Mouse (Mus musculus) ES-CJ7 (cell line): ENCODE measurements around the gene Clmp.

Experiments
- DNase-seq: peaks from one replicate; pipeline ENCODE4 v3.0.0; 2011; ENCODE audit warnings: low read depth, low spot score

Gene Clmp

DNA sequence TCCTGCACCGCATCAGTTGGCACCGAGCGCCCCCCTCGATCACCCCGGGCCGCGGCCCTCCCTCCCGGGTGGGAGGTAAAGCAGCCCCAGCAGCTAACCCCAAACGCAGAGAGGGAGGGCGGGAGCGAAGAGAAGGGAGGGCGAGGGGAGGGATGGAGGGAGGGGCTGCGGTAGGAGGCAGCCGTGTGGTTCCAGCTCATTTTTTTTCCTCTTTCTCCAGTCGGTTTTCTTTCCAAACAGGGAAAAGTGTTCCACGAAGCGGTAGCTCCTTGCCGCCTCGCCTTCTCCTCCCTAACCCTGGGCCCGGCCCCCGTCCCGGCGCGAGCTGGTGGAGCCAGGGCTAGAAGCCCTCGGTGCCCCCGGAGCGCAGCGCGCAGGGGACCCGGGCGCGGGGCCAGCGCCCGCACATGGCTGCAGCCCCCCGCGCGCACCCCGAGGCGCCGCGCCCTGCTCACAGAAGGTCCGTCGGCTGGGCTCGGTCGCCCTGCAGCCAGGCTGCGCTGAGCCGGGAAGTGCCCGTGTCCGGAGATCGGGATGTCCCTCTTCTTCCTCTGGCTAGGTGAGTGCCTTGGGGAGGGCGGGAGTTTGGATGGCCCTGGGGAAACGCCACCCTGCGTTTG lies at the start of gene Clmp:
Gene Clmp (plus strand): TSS at position 162 of the 620 bp plus-strand sequence.
- DNase-seq = peak; percentile 27

DNA sequence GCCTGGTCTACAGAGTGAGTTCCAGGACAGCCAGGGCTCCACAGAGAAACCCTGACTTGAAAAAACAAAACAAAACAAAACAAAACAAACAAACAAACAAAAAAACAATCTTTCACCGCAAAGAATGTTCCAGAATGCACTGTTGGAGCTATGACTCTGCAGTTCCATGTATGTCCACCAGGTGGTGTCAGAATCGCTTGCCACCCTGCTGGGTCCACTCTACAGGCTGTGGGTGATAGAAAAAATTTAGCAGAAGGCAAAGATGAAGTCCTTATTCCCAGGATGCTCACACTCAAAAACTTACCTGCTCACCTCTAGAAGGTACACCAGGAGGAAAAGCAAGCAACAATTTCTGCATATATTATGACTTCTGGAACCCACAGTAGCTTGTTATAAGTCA lies 49.7 kb upstream of the Clmp start:
- DNase-seq = no peak

DNA sequence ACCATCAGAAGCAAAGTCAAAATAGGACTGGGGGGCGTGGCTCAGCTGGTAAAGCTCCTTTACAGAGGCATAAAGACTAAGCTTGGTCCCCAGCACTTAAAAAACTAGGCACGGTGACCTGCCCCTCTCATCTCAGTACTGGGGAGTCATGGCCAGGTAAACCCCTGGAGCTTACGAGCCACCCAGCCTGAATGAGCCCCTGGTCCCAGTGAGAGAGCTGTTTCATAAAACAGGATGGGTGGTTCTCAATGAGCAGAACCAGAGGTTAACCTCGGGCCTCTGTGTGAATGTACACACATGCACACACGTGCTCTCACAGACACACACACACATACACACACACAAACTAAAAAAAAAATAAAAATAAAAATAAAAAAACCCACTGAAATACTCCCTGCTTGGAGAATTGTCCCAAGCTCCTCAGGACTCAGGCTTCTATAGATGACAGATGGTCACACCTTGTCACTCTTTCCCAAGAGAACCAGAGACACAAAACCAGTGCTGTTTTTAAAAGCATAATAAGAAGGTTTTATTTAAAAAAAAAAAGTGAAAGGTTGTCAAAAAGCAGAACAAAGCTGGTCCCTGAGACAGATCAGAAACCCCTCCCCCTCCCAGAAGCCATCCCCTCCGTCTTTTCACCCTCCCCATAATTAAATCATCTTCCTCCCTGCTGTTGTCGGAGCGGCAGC lies 47.9 kb upstream of the Clmp start:
- DNase-seq = no peak

DNA sequence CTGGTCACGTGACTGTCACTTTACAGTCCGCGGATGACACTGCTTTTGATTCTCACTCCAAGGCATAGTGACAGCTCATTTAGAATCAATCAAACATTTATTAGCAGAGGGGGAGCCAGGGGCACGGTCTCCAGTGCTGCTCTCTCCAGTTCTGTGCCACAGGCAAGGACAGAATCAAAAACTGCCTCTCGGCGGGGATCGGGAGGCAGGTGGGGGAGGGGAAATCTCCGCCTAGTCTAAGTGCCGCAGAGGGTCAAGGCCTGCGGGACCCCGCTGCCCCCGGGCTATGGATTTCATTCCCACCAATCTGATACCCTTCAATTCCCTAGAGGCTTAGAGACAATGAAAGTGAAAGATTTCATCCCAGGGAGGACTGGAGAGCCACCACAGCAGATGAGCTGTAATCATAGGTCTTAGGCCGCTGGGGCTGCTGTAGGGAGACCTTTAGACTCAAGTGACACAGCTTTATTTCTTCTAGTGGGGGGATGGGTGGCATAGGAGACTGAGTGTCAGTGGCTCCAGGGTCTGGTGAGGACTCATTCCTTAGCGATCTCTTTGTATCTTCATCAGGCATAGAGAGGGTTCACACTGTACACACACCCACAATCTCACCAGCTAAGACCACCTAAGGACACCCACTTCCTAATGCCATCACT lies 47.2 kb upstream of the Clmp start:
- no peak for DNase-seq

DNA sequence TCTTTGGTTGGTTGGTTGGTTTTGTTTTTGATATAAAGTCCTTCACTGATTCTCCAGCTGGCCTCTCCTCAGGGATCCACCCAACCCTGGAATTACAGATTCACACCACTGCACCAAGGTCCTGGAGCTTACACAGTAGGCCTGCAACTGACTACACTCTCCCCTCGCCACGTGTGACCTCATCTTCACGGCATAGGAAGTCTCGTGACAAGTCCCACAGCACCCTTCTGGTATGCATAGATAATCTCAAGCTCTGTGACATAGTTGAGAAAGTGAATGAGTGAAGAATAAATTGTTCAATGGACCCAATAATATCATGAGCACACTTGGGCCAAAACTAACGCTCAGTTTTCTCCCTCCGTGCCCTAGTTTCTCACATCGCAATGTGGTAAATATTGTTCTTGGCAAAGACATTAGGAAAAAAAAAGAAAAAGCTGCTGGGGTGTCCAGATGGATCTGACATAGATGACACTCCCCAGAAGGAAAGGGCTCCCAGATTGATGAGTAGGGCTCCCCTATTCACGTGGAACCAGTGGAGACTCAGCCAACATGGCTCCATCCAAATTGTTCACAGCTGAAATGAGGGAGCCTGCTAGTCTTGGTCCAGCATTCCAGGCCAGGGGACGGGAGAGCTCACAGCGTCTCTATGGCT lies 46.1 kb upstream of the Clmp start:
- DNase-seq = no peak

DNA sequence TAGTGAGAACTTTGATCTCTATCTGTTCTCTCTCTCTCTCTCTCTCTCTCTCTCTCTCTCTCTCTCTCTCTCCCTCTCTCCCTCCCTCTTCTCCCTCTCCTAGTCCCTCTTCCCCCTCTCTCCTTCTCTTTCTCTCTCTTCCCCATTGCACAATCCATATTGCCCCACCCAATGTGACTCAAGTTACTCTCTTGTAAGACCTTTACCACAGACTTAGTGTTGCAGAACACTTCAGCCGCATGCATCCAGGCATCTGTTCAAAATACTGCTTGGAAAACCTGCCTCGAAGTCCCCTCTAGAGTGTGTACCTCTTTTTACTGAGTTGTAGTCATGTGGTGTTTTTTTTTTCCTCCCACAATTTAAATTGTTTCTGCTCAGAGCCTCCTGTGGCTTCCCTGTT lies 44.4 kb upstream of the Clmp start:
- no peak for DNase-seq

DNA sequence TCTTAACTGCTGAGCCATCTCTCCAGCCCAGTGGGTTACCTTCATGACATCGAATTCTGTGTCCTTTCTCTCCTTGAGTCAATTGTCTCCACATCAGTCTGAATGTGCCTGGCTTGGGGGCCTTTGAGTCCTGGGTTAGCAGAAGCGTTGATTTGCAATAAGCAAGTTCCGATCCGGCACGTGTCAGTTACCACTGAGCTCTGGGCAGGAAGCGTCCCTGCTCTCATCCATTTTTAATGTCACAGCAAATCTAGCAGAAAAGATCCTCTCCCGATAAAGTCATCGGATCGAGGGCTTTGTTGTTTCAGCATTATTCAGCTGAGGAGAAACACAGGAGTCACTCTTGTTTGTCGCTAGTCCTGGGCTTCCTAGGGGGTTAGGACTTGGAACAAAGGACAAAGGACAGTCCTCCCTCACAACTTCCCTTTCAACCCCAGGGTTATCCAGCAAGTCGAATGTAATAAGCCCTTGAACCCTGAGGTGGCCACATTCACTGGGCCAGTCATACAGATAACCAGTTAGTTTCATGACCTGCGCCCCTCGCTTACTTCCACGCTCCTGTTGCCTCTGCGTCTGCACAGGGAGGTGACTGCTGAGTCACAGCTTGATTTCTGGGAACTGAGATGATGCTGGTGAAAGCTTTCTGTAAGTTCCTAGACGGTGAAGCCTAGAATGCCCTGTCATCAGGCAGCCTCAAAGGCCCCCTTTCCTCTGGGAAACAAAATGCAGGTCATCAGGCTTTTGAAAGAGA lies 43.1 kb upstream of the Clmp start:
- no peak for DNase-seq

DNA sequence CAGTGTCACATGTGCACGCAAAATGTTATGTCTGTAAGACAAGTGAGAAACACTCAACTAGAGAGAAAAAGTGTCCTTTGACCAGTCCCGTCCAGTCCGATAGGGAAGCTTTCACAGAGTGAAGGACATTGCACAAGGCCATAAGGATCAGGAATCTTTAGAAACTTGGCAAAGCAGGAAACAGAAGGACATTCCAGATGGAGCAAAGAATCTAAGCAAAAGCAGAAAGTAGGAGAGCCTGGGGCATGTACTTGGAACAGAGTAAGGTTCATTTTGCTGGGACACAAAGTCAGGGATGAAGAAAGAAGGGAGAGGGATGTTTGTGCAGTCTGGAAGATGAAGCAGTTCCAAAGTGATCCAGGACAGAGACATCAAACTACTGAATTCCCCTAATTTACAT lies 36.3 kb upstream of the Clmp start:
- no peak for DNase-seq

DNA sequence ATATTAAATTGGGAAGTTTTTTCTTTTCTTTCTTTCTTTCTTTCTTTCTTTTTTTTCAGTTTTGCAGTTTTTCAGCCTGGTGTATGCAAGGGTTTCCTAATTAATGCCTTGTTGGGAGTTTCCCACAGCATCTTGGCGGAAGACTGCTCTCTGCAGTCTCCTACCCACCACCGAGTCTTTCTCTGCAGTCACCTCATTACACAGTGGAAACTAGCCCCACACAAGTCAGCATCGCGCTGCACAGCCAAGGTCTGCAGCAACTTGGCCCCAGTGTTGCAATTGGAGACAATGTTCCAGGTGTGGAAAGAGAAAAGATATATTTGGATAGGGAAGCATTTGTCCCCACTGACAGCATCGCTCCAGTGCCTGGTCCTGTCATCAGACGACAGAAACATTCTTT lies 35.8 kb upstream of the Clmp start:
- DNase-seq = no peak

DNA sequence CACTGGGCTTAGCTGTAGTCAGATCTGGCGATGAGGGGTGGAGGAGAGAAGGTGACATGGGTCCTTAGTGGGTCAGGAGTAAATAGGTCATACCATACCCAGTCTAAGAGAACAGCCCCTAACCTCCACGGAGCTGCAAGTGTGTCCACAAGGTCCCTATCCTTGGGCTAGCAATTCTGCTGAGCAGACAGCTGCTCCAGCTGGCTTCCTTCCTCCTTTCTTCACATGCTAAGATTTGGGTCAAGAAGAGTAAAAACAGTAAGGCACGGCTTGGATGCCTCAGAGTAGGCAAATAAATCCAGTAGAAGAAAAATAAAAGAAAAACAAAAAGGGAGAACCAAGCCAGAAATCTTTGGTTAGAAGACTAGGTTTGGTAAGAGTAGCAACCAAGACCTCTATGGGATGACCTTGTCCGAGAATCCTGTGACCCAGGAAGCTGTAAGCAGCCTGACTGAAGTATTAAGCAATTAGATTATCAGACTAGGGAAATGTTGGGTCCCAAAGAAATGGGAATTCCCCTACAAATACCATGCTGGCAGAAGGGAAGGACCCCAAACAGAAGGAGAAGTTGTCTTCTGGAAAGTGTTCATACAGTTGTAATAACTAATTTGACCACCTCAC lies 34.4 kb upstream of the Clmp start:
- DNase-seq = no peak

DNA sequence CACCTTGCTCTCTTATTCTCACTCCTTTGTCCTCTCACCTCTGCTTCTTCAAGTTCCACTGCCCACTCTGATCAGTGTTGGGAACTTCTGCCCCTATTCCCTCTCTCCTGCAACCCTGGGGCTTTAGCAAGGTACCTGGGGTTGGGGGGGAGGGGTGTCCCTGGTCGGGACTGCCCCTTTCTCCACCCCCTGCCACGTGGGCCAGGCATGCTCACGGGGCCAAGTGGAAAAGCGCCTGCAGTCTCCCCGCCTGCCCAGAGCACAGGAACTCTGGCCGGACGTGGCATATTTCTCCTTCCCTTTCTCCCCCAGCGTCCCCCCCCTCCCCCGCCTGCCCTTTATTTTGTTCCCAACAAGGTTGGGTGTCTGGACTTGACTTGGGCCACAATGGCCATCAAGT lies 33.0 kb upstream of the Clmp start:
- DNase-seq = no peak

DNA sequence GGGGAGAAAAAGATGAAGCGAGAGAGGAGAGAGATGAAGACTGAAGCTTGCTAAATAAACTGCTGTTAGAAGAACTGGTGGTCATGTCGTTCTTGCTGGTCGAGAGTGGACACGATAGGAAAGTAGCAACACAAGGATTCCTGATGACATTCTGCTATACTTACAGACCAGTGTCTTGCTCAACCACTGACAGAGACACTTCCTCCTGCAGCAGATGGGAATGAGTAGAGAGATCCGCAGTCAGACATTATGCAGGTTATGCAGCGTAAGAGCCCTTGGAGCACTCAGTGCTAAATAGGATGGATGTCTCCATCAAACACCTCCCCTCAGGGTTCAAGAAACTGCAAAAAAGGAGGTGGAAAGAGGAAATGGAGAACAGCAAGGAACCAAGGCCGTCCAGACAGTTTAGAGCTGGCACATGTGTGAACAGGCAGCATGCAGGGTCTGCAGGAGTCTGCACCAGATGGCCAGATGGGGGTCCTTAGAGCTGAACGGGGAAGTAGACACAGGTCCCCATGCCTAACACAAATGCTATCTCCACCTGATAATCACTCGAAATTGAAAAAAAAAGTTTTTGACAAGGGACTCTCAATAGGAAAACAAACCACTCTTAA lies 19.5 kb upstream of the Clmp start:
- DNase-seq = no peak

DNA sequence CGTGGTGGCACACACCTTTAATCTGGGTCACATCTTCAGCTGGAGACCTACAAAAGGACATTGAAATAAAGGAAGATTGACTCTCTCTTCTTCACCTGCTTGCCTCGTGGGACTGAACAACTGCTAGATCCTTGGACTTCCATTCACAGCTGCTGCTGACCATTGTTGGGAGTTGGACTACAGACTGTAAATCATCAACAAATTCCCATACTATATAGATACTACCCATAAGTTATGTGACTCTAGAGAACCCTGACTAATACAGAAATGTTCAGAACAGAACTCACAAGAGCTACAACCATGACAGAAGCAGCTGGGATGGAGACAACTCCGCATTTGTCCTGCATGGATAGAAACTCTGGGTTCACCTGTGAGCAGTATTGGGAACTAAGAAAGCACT lies 15.4 kb upstream of the Clmp start, which contains the start of gene Gm21915:
Gene Gm21915 (plus strand): TSS at position 301 of the 400 bp plus-strand sequence.
- DNase-seq = no peak

DNA sequence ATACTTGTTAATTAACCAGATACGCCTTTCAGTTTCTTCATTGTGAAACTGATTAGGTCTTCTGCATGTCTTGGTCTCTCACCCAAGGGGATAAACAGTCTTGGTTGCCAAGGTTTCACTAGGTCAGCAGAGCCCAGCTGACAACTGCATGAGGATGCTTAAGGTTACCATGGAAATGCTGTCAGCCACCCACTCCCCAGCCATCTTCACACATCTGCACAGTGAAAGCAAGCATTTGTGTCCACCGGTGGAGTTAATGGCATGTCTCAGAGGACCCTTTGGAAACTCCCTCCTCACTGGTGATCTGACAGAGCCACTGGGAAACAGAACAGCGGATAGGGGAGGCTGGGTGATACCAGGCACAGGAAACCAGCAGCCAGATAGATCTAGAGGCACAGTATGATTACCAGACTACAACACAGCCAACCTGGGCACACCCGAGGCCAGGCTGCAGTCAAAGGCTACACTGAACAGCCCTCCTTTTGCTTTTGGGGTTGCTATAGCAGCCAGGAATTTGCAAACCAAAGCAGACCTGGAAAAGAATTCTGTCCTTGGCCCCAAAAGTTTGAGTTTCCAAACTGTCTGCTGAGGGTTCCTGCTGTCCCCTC lies 14.3 kb upstream of the Clmp start:
- DNase-seq = peak; percentile 25

DNA sequence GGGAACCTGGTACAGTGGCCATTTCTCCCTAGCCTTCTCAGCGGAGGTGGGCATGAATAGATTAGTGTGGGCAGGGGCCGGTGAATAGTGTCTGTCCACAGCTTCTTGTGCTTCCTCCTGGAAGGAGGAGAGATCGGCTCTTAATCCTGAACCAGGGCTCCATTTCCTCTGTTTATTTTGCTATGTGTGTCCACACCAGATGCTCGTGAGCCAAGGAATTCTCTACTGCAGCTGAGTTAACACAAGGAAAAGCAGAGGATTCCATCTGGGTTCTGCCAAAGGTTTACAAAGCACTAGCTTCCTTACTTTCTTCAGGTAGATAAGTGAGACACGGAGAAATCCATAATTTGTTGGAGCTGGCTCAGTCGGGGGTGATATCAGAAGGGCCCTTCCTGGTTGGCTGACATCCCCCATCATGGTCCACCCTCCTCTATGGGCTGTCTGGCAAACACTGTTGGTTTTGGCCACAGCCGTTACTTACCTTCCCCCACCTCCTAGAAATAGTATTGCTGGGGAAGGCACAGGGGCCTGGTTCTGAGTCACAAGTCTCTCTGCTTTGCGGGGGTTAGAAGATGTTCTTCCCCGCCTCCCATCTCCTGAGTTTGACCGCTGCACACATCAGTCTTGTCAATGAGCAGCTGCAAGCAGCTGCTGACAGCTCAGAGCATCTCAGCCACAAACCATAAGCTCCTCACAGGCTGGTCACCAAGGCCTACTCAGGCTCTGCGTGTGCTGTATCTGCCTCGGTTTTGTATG lies 10.4 kb upstream of the Clmp start:
- no peak for DNase-seq

DNA sequence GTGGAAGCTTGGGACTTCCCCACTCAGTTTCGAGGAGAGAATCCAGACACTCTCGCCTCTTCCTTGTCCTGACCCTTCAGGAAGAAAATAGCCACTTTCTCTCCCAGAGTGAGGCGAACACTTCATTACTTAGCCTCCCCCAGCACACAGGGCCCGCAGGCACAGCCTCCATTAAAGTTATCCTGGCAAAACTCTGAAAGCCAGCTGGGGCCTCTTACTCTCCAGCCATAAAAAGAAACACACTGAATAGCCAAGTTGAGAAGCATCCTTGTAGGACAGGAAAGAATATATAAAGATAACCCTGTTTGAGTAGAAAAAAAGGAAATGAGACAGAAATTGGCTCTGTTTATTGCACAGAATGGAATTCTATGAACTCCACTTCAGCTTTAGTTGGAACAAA lies 7.1 kb upstream of the Clmp start:
- DNase-seq = no peak

DNA sequence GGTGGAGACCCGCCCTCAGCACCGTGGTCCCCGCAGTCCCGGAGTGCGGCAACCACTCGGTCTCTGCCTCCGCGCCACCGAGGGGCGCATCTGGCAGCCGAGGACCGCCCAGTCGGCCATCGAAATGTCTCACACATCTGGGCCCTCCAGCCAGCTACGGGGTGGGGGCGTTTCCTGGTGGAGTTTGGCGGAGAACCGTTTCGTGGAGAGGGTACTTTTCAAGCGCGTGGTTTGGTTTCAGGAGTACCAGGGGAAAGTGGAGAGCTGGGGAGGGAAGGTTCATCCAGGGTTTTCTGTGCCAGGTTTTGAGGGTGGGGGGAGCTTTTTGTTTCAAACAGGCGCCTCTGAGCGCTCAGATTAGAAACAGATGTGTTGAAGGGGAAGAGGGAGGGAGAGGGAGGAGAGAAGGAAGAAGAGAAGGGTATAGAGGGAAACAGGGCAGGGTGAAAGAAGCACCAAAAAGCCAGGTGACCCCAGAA lies 698 bp downstream of the Clmp start:
- DNase-seq = peak; percentile 45

DNA sequence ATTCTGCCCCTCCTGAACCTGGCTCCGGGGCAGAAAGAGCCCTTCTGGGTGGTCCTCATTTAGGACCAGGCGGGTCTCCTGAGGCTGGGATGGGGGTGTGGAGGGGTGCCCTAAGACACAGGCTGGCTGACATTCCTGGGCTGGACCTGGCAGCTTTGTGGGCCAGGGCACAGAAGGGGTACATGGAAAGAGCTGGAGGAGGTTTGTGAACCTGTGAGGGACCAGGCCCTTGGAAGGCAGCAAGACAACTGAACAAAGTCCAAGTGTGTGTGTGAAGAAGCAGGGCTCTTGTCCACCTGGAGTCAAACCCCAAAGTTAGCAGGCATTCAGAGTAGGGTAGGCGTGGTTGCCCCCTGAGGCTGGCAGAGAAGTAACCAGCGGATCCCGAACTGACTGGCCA lies 1.3 kb downstream of the Clmp start:
- DNase-seq = no peak

DNA sequence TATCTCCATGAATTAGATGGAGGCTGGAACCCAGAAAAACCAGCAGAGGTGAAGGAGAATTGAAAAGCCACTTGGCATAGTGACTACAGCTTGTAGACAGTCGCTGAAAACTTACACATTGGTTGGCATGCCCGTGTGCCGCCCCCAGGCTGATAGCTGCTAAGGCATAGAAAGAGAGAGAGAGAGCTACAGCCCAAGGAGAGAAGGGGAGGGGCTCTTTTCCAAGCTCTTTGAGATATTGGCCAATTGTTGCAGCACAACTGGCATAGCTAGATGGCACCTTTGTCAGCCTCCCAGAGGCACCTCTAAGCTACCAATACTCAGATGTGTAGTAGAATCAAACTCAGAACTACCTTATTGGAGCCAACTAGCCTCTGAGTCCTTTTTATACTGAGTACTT lies 1.8 kb downstream of the Clmp start:
- no peak for DNase-seq

DNA sequence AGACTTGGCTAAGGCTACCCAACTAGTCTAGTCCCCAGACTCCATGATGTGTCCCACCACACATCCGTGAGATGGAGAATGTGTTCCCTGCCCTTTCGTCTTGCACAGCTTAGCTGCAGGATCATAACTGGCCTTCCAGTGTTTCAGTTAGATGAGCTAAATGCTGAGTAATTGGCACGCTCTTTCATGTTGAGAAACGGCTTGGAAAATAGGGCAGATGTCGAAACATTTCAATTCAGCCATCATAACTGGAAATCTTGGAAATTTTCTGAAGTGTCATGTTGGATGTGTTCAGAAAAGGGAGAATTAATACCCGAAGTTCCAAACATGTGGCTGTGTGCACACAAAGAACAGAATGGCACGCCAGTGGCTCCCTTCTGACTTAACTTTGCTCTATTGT lies 4.7 kb downstream of the Clmp start:
- DNase-seq = no peak
